Mouse (Mus musculus) monocyte, adult 59 days (primary cell): ENCODE measurements around the gene Myef2. TPM values are rescaled to one million over a fixed set of nuclear protein-coding genes. Genes with fewer than 3 reads are reported as not detected.

Experiments
- total RNA-seq, 2 experiments: library from RNA; stranded (reverse); gene quantifications; one replicate each; pipeline ENCODE4 v1.2.4; 2023

The Myef2 gene
- 10 to 100 TPM; 10.7 to 12.2 TPM for total RNA-seq

DNA sequence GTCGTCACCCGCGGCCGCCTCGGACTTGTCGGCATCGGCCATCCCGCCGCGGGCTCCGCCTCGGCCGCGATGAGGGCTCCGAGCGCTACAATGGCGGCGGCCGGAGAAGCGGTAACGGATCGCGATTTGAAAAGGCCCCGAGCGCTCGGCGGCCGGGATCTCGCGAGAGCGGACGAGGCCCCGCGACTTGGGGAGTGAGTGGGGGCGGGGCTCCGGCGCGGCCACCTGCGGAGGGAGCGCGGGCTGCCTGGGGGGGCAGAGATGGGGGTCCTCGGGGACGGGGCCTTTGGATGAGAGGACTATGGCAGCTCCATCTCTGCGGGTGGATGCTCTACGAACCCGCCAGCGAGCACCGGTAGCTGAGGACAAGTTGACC, at the start of gene Myef2:
TSS of gene Myef2 (minus strand) at position 185 of the 376 bp plus-strand sequence.

DNA sequence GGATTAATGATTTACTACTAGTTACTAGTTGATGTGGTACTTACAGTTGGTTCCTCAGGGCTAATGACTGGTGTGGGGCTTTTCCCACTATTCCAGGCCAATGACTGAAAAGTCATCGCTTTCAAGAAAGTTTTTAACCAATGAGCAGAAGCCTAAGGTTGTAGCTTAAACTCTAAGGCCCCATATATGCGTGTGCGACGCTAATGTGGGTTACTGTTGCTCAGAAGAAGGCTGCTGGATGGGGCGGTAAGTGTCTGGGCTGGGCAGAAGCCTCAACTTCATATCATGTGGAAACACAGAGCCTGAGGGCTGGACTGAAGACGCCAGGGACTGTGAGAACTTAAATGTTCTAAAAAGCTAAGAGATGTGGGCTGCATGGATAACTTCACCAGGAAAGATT, 28.9 kb upstream of the Myef2 start, which contains the start of gene Slc12a1:
TSS of gene Slc12a1 (plus strand) at position 118 of the 400 bp plus-strand sequence.

DNA sequence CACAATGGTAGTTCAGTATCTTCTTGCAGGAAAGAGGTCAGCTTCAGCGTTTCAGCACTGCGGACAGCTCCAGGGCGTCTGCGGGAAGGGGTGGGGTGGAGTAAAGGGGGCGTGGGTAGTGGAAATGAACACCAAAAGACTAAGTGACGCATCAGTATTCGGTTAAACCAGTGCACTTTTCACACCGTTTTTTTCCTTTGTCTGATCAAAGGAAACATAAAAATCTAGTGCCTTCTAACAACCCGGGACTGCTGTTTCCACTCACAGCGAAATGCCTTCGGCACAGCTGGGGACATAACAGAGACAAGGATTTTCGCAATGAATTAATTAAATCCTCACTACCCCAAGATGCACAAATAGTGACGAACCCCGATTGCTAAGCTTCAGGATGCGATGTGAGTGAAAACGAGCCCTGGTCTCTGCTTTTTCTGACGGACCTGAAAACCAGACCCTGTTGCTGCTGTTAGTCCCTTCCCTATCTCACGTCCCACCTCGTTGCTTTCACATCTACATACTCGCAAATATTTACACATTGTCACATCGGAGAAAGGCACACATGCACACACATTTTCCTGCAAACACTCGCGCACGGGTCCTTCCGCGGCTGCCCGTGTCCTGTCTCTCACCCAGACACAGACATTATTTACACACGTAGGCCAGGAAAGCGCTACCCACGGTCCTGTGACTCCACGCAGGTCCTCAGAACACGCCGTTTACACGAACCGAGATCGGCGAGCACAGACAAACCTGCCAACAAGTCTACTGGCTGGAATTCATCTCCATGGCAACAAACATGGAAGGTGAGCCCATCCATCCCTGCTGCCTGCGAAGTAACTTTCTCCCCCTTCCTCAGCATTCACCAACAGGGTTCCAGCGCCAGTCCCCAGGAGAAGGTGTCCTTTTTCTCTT, 12.7 kb upstream of the Myef2 start, which contains the start of gene Ctxn2:
TSS of gene Ctxn2 (plus strand) at position 790 of the 909 bp plus-strand sequence.

DNA sequence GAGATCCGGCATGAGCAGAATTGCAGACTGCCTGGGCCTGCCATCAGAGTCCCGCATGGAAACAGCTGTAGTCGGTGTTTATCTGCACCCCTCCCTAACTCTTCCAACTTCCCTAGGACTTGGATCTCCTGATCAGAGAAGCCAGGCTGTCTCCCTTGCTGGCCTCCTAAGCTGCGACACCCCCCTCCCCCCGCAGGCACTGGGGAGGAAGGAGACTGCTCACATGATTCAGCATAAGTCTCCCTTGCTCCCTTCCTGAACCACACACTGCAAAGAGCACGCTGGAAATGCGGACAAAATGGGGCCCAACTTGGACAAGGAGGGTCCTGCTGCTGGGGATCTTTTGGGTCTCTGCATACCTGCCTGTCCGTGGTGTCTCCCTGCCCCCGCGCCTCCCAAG, 55.6 kb downstream of the Myef2 start, which contains the start of gene Slc24a5:
TSS of gene Slc24a5 (plus strand) at position 231 of the 400 bp plus-strand sequence.

Other genes starting within 250 kb of the Myef2 start
- gene Slc24a5, start 55.5 kb downstream of the Myef2 start, total RNA-seq = not detected
- gene Ctxn2, start 13.0 kb upstream of the Myef2 start, total RNA-seq = not detected
- not detected for gene Slc12a1, start 28.8 kb upstream of the Myef2 start, total RNA-seq
- gene Dut, start 123.5 kb upstream of the Myef2 start, total RNA-seq = 1 to 10 TPM; 5.3 to 7.1 TPM